Mouse (Mus musculus) mouse trophoblast stem cell (cell line): Measurements from ENCODE around the gene Golph3.

Experiments
- in situ Hi-C, 2 experiments: fragments of 300-500 bp; cut with MseI, MboI; formaldehyde crosslinking; loops; 2 replicates in 1 of 2; 3 replicates in 1 of 2; pipeline ENCODE4 v1.15.1; 2025

Gene Golph3

GRCm38 (mm10) chr15:12318451-12318850 is 2.8 kb upstream of the Golph3 start:
- in situ Hi-C loops: no loop called here

- in situ Hi-C loops: no loop called here
Measured at GRCm38 (mm10) chr15:12319889-12320288, 1.4 kb upstream of the Golph3 start.

GRCm38 (mm10) chr15:12320441-12321090 is 684 bp upstream of the Golph3 start:
- in situ Hi-C loops: no loop called here

- in situ Hi-C loops: no loop called here
Measured at GRCm38 (mm10) chr15:12321788-12322621, 755 bp downstream of the Golph3 start, which contains the start of gene 1810049J17Rik. TSS of gene 1810049J17Rik (minus strand) at chr15:12321899.

DNA sequence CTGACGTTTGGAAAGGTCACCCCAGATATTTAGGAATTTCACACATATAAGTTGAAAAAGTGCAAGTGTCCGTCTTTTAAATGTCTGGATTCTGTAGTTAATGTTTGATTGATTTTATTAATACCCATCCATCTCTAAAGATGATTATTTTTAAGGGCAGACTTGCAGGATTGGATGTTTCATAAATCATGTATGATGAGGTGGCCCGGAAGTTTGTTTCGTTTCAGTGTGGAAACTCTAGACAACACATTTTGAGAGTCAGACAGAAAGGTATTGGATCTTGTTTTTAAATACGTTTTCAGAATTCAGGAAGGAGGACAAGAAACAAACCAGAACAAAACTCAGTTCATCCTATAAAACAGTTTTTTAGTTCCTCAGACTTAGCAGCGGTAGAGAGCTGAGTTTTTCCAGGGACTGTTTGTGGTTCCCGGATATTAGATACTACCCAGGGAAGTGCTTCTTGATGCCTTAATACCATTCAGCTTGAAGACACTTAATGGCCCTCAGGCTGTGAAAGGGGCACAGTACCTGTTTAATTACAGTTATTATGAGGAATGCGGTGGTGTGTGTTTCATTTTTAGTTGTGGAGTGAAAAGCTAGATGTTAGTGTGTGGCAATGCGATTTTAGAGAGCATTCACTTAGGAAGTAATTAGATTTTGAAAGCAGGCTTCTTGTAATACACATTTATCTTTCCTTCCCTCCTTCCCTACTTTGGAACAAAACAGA is 1.6 kb downstream of the Golph3 start:
- in situ Hi-C loops: no loop called here

- in situ Hi-C loops: no loop called here
Measured at GRCm38 (mm10) chr15:12324326-12324725, 3.1 kb downstream of the Golph3 start.

DNA sequence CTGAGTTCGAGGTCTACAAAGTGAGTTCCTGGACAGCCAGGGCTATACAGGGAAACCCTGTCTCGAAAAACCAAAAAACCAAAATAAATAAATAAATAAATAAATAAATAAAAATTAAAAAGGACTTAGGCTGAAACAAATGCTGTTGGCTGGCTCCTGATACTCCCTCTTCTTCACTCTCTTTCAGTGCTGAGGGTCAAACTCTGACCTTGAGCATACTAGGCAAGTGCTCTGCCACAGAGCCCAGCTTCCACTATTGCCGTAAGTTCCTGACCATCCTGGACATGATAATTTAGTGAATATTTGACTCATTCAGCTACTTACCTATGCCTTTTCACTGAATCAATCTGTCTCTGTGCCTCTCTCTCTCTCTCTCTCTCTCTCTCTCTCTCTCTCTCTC is 9.1 kb downstream of the Golph3 start:
- in situ Hi-C loops: no loop called here

DNA sequence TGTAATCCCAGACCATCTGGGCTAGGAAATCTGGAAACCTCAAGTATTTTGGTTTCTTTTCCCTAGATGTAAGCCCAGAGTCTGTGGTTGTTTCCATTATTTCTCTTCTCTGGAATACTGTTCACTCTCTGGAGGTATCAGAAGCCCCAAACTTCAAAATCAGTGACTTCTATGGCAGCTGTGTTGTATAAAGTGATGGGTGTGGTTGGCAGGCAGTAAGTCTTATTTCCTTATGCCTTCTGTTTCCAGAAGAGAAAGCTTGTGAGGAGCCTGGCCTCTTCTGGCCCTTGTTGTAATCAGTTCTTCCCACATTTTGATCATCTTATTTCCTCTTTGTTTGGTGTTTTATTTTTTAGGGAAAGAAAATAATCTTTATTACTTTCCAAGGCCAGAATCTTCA is 9.6 kb downstream of the Golph3 start:
- in situ Hi-C loops: no loop called here

DNA sequence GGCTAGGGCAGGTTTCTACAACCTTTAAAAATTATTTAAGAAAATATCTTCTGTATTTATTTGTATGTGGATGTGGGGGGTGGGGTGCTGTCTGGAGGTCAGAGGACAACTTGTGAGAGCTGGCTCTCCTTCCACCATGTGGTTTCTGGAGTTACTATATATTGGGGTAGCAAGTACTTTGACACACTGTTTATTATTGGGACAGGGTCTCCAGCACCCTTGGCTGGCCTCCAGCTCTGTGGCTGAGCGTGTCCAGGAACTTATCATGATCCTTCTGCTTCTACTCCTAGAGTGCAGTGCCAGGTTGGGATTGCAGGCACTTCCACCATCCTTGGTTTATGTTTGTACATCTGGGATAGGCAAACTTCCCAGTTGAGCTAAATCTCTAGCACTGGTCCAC is 10.1 kb downstream of the Golph3 start:
- in situ Hi-C loops: no loop called here

- in situ Hi-C loops: no loop called here
Measured at GRCm38 (mm10) chr15:12334381-12334780, 13.1 kb downstream of the Golph3 start.

- in situ Hi-C loops: no loop called here
Measured at GRCm38 (mm10) chr15:12337030-12337778, 16.0 kb downstream of the Golph3 start.

DNA sequence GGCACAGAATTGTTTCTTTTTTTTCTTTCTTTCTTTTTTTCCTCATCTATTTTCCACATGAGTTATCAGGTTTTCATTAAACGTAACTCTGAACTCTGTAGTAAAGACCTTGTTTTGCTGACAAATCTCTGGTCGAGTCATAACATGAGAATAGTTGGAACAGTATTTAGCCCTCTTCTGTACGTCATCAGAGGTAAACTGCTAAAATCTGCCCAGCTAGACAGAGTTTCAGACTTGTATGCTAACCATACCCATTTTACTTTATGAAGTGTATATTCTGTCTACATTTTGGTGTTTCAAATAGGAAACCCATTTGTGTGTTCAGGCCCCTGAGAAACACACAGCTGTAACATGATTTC is 16.5 kb downstream of the Golph3 start:
- in situ Hi-C loops: no loop called here

- in situ Hi-C loops: no loop called here
Measured at GRCm38 (mm10) chr15:12340536-12341400, 19.5 kb downstream of the Golph3 start.

GRCm38 (mm10) chr15:12341401-12341758 is 20.1 kb downstream of the Golph3 start:
- in situ Hi-C loops: no loop called here

DNA sequence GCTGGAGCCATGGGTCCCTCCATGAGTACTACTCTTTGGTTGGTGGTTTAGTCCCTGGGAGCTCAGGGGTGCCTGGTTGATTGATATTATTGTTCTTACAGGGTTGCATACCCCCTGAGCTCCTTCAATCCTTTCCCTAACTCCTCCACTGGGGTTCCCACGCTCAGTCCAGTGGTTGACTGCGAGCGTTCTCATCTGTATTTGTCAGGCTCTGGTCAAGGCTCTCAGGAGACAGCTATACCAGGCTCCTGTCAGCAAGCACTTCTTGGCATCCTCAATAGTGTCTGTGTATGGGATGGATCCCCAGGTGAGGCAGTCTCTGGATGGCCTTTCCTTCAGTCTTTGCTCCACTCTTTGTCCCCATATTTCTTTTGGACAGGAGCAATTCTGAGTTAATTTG is 25.7 kb downstream of the Golph3 start:
- in situ Hi-C loops: no loop called here

DNA sequence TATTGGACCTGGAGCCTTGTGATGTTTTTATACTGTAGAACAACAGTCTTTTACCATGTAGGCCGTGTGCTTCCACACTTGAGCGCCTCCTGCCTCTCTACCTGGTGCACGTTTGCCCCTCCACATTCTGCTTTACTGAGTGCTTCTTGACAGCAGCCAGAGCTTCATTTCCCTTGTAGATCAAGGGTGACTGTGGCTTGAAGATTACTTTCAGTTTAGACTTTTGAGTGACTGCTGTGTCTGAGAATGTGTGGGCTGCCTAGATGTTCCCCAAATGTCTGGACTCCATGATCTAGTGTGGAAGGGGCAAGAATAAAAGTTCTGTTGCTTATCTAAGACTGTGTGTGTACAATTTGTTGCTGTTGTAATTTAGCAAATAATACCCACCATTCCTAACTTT is 27.7 kb downstream of the Golph3 start:
- in situ Hi-C loops: no loop called here

DNA sequence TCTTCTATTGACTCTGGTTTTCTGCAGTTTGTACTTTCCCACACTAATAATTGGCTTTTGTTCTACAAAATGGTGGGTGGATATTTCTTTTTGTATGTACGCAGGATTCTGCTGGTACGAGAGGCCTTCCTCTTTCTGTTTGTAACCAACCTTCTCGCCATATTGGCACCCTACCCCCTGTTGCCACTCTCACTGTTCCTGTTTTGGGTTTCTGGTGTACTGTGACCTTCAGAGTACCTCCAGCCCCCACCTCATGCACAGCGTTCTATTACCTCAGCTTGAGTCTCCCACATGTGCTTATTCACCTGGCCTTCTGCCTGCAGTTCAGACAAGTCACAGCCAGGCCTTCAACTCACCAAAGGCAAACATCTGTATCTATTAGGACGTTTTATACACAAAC is 28.6 kb downstream of the Golph3 start:
- in situ Hi-C loops: no loop called here

DNA sequence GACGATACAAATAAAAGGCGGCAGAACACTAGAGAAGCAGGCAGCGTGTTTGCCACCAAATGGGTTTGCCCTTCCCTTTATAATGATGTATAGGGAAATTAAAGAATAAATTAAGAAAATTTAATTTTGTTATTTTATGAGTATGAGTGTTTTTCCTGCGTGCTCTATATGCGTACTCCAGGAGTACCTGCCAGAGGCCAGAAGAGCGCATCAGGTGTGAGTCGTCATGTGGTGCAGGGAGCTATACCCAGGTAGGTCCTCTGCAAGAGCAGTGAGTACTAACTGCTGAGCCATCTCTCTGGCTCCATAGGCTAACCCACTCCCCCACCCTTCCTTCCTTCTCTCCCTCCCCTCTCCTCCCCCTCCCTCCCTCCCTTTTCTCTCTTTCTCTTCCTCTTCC is 30.2 kb downstream of the Golph3 start:
- in situ Hi-C loops: no loop called here

- in situ Hi-C loops: no loop called here
Measured at GRCm38 (mm10) chr15:12354281-12354810, 33.1 kb downstream of the Golph3 start.

GRCm38 (mm10) chr15:12355261-12355660 is 34.0 kb downstream of the Golph3 start:
- in situ Hi-C loops: no loop called here

GRCm38 (mm10) chr15:12355907-12356306 is 34.7 kb downstream of the Golph3 start:
- in situ Hi-C loops: no loop called here
